Mouse (Mus musculus) naive thymus-derived CD4-positive, alpha-beta T cell, adult 2 months (primary cell): ENCODE results near the gene Scfd2.

ENCODE experiments used
- DNase-seq: peaks from one replicate; pipeline ENCODE4 v3.0.0-alpha.2; 2011; ENCODE audit warnings: low read depth

The Scfd2 gene

GRCm38 (mm10) chr5:74531630-74532280, at the start of gene Scfd2:
TSS of gene Scfd2 (minus strand) at chr5:74531759.
- DNase-seq = peak; percentile 97

GRCm38 (mm10) chr5:74571767-74572166, 40.2 kb upstream of the Scfd2 start:
- no peak for DNase-seq

DNA sequence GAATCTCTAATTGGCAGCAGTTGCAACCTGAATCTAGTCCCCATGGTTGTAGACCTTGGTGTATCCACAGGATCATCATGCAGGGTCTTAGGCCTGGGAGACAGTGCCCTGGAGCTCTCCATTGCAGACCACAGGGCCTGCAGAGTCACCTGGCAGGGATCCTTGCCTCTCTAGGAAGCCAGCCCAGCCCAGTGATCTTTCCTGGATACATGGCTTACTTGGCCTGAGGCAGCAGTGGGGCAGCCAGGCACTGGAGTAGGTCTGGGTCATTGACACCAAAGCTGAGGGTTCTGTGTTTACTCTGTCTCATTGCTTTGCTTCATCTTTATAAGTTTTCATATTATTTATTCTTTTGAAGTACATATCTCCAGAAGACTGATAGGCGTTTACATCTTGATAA, 29.6 kb upstream of the Scfd2 start:
- no peak for DNase-seq

DNA sequence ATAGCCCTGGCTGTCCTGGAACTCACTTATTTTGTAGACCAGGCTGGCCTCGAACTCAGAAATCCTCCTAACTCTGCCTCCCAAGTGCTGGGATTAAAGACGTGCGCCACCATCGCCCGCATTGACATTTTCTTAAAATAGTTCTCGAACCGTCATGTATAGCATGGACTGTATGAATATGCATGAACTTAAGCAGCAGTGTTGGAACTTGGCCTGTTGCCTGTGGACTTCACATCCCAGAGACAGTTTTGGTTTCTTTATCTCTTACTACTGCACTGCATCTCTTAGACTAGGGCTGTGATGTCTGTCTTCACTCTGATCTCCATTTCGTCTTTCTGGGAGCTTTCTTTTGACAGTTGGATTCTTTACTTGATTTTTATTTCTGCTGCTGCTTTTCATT, 18.0 kb upstream of the Scfd2 start:
- DNase-seq = no peak

DNA sequence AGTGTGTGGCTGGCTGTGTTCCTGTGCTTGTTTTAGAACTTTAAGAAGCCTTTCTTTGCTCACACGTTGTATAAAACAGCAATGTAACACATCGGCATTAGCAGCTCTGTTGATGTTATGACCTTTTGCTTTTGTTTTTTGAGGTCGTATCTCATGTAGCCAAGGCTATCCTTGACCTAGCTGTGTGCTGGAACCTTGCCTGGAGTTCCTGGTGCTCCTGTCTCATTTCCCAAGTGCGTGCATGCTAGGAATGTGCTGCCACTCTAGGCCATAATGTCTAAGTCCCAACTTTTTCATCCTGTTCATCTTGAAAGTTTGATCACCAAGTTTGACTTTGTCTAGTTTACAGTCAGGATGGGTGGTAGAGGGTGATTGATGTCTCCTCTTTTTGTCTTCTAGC, 14.0 kb upstream of the Scfd2 start:
- no peak for DNase-seq

GRCm38 (mm10) chr5:74536180-74536947, 4.8 kb upstream of the Scfd2 start:
- DNase-seq = peak; percentile 7

DNA sequence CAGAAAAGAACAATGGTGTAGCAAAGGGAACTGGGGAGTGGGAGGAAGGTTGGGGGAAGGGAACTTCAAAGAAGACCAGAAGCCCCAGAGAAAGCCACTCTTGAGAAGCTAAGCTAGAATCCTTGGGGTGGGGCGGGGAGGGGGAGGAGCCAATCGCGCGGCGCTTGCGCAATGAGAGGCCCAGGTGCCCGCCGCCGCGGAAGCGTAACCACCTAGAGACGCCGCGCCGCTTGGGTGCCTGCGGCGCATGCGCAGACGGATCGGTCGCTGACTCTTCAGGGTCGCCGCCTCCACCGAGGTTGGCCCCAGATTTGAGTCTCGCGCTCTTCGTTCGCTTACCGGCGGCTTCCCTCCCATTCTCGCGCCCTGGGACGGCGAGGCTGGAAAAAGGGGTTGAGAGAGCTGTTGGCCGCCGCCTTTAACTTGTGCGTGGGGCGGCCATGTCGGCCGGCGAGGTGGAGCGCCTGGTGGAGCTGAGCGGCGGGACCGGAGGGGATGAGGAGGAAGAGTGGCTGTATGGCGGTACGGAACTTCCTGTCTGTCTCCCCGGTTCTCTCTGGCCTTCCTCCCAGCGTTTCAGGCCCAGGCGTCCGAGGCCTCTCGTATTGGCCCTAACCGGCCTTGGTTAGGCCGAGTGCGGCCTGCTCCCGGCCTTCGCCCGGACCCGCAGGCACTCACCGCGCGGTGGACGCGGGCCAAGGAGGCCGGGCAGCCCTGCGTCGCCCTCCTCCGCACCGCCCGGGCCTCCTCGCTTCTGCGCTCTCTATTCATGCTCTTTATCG, 3.9 kb upstream of the Scfd2 start, which contains the start of gene Fip1l1:
Gene Fip1l1, plus strand, starts transcription at position 210 of the 782 bp plus-strand sequence.
- peak; percentile 98 for DNase-seq

DNA sequence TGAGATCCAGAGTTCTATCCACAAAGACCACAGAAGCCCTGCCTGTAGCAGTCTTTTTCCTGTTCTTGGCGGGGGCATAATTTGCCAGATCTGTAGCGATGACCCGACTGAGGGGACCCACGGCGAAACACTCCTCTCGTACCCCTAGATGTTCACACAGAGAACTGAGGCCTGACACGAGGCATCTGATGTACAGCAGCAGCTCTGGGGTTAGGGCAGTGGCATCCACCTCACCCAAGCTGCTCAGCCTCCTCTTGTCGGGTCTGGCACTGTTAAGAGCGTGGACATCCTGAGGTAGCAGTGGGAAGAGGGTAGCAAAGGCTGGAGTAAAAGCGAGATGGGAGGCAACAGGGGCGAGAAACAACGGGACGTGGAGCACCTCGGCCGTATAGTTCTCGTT, 774 bp downstream of the Scfd2 start:
- DNase-seq = peak; percentile 15

DNA sequence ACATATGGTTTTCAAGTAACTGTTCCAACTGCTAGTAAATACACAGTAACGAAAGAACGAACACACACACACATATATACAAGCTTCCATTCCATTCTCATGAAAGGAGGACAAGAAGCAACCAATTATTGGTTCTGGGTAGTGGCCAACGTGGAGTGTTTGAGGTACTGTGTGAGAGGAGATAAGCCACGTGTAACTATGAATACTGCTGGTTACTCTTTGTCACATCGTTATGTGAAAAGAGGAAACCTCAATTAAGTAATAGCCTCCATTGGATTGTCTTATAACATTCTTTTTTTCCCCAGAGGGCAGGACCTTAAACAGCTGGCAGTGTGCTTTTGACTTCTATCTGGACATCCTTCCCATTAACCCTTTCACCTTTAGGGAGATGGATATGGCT, 4.5 kb downstream of the Scfd2 start:
- DNase-seq = no peak

GRCm38 (mm10) chr5:74511686-74512085, 19.9 kb downstream of the Scfd2 start:
- no peak for DNase-seq

GRCm38 (mm10) chr5:74492705-74493104, 38.9 kb downstream of the Scfd2 start:
- no peak for DNase-seq

DNA sequence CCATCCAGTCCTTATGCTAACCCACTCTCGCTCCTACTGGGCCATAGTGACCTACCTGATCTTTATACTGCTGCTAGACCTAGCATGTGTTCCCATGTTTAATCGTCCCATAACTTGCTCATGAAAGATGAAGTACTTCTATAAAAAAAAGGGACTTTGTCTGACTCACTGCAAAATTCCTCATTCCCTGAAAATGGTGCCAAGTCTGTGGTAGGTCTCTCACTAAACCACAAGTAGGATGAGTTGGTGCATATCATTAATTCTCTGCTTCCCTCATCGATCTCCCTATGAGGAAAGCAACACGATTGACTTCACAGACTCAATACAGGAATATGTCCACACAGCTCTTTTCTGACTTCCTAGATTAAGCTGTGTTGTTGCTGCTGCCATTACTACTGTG, 46.9 kb downstream of the Scfd2 start:
- DNase-seq = no peak

DNA sequence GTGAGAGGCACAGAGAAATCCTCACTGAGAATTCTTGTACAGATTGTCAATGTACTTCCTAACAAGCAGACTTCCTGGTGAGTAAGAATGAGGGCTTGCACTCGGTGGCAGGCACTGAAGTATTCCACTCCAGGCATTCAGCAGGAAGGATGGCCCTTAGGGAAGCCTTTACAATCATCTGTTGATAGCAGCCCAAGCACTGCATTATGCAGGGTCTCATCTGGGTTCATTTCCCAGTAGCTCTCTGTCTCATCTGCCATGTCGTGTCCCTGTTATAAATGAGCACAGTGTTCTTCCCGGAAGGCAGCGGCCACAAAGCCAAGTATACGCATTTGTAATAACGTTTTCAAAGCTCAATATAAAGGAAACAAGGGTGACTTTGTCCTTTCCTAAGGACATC, 48.9 kb downstream of the Scfd2 start:
- DNase-seq = no peak

DNA sequence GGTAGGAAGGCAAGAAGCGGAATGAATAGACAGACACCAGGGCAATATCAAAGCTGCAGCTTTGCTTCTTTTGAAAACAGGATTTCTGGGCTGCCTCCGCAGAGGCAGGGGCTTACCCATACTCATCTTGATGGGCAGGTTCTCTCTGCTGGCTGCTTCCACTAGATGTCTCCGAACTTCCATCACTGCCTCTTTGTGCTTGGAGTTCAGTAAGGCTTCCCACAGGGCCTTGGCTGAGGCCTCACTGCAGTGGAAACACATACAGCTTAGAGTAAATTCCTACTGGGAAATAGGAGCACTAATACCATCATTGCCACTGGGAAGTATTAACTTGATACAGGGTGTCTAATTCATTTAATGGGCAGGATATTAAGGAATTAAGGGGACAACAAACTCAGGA, 49.5 kb downstream of the Scfd2 start:
- DNase-seq = no peak

DNA sequence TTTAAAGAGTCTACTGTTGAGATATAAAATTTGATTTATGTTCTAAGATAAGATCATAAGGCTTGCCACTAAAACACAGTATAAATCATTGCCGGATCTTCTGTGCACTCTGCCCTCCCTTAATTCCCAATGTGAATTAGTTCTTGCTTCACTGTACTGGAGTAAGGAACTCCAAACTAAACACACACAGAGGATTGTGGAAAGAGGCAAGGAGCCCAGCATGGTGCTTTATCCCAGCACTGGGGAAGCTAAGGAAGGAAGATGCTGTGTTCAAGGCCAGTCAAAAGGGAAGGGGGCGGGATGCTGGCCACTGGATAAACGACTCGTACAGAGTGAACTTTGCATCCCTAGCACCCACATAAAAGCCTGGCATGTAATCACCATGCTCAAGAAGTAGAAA, 51.1 kb downstream of the Scfd2 start:
- no peak for DNase-seq

DNA sequence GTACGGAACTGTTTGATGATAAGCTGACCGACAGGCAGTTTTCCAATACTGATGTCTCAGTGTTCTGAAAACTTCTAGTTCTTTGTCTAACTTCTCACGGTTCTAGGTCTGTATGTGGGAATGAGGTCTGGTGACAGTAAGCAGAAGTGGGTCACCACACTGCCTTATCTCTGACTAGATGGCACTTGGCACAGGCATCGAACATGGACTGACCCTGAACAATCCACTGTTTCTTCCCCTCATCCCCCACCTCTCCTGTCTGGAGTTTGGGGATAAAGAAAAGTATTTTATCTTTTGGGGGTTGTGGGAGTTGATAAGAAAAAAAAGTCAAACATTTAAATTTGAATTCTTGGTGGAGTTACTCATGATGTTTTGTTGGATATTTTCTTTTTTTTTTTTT, 51.6 kb downstream of the Scfd2 start:
- no peak for DNase-seq

- DNase-seq = no peak
Observed at GRCm38 (mm10) chr5:74479157-74479556, 52.4 kb downstream of the Scfd2 start.

DNA sequence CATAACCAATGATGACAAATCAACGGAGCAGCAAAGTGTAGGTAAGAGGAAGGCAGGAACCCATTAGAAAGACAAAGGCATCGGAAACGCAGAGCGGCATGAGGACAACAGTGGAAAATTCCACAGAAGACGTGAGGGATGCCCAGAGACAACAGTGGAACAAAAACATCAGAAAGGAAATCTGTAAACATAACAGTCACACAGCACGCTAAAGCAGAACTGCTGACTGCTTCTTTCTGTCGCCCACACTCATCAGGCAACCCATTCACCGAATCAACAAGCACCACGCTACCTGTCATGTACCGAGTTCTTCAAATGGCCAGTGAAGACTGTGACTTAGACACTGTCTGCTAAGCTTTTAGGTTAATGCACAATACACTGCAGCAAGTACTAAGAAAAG, 55.0 kb downstream of the Scfd2 start:
- DNase-seq = no peak

DNA sequence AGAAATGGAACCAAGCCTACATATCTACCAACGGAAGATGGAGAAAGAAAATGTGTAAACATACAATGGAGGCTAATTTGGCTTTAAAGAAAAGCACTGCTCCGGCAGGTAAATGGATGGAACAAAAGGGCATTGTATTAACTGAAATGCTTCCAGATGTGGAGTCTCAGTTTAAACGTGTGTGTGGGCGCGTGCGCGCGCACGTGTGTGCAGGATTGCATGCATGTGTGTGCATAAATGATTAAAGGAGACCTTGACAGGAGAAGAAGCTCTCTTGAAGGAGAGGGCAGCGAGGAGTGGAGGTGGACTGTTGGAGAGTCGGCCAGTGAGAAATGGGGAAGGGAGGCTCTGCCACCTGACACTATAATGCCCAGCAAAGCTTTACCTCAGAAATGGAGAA, 58.4 kb downstream of the Scfd2 start:
- no peak for DNase-seq

GRCm38 (mm10) chr5:74470819-74471218, 60.7 kb downstream of the Scfd2 start:
- DNase-seq = no peak

DNA sequence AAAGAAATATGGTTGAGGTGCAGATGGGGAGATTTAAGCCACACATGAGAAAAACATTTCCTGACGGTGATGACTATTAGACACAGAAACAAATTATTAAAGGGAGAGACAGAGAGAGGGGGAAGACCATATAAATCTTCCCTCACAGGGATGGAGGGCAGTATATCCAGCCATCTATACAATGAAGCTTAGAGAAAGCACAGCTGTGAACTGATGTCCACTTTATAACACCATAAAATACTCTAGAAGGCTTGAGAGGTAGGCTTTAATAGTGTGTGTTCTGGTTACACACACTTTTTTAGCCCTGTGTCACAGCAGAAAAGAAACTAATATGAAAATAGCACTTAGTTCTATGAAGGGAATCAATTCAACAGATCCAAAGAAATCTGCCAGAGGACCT, 61.9 kb downstream of the Scfd2 start:
- DNase-seq = no peak

GRCm38 (mm10) chr5:74467753-74468152, 63.8 kb downstream of the Scfd2 start:
- no peak for DNase-seq

DNA sequence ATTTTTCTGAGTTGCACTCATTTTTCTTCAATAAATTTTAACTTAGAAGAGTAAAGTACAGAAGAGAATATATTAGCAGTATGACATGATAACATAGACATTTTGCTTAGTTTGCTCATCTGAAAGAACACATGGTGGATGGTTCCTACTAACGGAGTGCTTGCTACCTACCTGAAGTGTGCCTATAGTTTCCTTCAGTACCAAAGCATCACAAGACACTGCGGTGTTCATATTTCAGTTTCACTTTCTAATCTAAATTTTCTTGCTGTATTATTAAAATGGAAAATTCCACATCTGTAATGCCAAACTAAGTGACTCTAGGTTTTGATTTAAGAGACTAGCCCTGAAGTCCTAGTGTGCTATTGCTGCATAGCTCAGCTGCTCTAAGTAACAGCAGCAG, 74.8 kb downstream of the Scfd2 start:
- peak; percentile 7 for DNase-seq
